Mouse (Mus musculus) heart, embryonic 15.5 days (tissue): Measurements from ENCODE around the gene Lbx2. TPM values are rescaled to one million over a fixed set of nuclear protein-coding genes. Genes with fewer than 3 reads are reported as not detected.
A peak's percentile ranks its signal among the peaks of the same experiment; 100 is the strongest.

Source experiments
- ATAC-seq: fragments of 200-750 bp; cut with Nextera tagmentation; replicated peaks from 2 replicates; pipeline ENCODE4 v1.8.0; 2017; ENCODE audit warnings: low read depth, moderate TSS enrichment; ENCODE audit not compliant: insufficient number of reproducible peaks, insufficient read depth, low FRiP score
- H3K27ac ChIP-seq: fragments of 300-500 bp; sonication (generic); 2 replicates; pipeline ENCODE4 v1.5.1; 2015; ENCODE audit warnings: mild to moderate bottlenecking, inconsistent platforms
- H3K27me3 ChIP-seq: fragments of 300-500 bp; sonication (generic); 2 replicates; pipeline ENCODE4 v1.6.1; 2015; ENCODE audit warnings: inconsistent platforms
- H3K36me3 ChIP-seq: fragments of 300-500 bp; sonication (generic); 2 replicates; pipeline ENCODE4 v1.6.1; 2015; ENCODE audit warnings: mild to moderate bottlenecking, inconsistent platforms
- H3K4me1 ChIP-seq: fragments of 300-500 bp; sonication (generic); replicated peaks from 2 replicates; pipeline ENCODE4 v1.6.1; 2015; ENCODE audit warnings: inconsistent platforms
- H3K4me2 ChIP-seq: fragments of 300-500 bp; sonication (generic); 2 replicates; pipeline ENCODE4 v1.6.1; 2015; ENCODE audit warnings: inconsistent platforms, mild to moderate bottlenecking, moderate library complexity
- H3K4me3 ChIP-seq: fragments of 300-500 bp; sonication (generic); 2 replicates; pipeline ENCODE4 v1.5.1; 2015; ENCODE audit warnings: mild to moderate bottlenecking, inconsistent platforms
- H3K9ac ChIP-seq: fragments of 300-500 bp; sonication (generic); 2 replicates; pipeline ENCODE4 v1.6.1; 2015; ENCODE audit warnings: mild to moderate bottlenecking, inconsistent platforms
- H3K9me3 ChIP-seq: fragments of 300-500 bp; sonication (generic); replicated peaks from 2 replicates; pipeline ENCODE4 v1.6.1; 2016; ENCODE audit warnings: inconsistent platforms
- WGBS: fragments of 180-500 bp; shearing (Covaris S2); methylation state at CpG from one replicate; pipeline ENCODE4 v1.1.7; 2015; ENCODE audit warnings: mixed read lengths; 5-methylcytosine and 5-hydroxymethylcytosine counted together
- polyA plus RNA-seq: library from polyadenylated mRNA; unstranded; fragments of >200 nt; fragmentation: Nextera tagmentation; extraction: Ambion mirVana; gene quantifications from 2 replicates; pipeline ENCODE4 v1.2.1, GENCODE M21; 2015

The Lbx2 gene
- polyA plus RNA-seq, 1 experiment from 2014 or later, result 0.42 TPM

DNA sequence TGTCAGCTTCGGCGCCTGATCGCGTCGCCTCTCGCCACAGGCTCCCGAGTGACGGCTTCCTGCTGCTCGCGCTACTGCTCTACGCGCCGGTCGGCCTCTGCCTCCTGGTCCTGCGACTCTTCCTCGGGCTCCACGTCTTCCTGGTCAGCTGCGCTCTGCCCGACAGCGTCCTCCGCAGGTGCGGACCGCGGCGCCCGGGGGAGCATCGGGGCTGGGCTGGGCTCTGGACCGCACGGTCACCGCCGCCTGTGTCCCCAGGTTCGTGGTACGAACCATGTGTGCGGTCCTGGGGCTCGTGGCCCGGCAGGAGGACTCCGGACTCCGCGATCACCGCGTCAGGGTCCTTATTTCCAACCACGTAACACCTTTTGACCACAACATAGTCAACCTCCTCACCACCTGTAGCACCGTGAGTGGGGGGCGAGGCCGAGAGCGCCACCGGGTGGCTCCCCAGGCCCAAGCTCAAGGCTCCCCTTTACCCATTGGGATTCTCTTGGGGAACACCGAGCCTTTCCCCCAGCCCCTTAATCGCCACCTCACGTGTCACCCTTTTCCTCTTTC lies 31.2 kb upstream of the Lbx2 start, which contains the start of gene Htra2:
TSS of gene Htra2 (minus strand) at position 403 of the 561 bp plus-strand sequence.
- under 1% methylated on average over 50 of the region's 50 CpGs for WGBS
- H3K27ac ChIP-seq, result peak within 1 kb of the TSS; percentile 80
- peak; percentile 23 for ATAC-seq

GRCm38 (mm10) chr6:83057790-83058189 lies 28.4 kb upstream of the Lbx2 start, which contains the start of gene Dqx1:
Gene Dqx1 (plus strand): TSS chr6:83057844.
- Histone ChIP-seq H3K27ac (no peak within 1 kb of the TSS), H3K9ac (no peak within 1 kb of the TSS), H3K27me3 (peaks cover 32% of the 10 kb centered on the region), H3K4me3 (no peak within 1 kb of the TSS), H3K9me3 (no peaks in the 10 kb centered on the region), H3K36me3 (peaks cover 9% of the 10 kb centered on the region), H3K4me2 (no peak within 1 kb of the TSS), H3K4me1 (peaks cover 21% of the 10 kb centered on the region)
- ATAC-seq, result no peak
- WGBS, result 70% methylated on average over 3 of the region's 3 CpGs

More for the DNA sequence above, 31.2 kb upstream of the Lbx2 start, which contains the start of gene Htra2:
- H3K9me3 ChIP-seq, result no peaks in the 10 kb centered on the region
- peaks cover 4% of the 10 kb centered on the region; the same call in 1 of the 2 replicates for H3K27me3 ChIP-seq
- peaks cover 17% of the 10 kb centered on the region for H3K36me3 ChIP-seq
- peak within 1 kb of the TSS; percentile 81 for H3K4me3 ChIP-seq
- peak within 1 kb of the TSS; percentile 95 for H3K4me2 ChIP-seq
- peak within 1 kb of the TSS; percentile 85 for H3K9ac ChIP-seq
- peaks cover 26% of the 10 kb centered on the region for H3K4me1 ChIP-seq

DNA sequence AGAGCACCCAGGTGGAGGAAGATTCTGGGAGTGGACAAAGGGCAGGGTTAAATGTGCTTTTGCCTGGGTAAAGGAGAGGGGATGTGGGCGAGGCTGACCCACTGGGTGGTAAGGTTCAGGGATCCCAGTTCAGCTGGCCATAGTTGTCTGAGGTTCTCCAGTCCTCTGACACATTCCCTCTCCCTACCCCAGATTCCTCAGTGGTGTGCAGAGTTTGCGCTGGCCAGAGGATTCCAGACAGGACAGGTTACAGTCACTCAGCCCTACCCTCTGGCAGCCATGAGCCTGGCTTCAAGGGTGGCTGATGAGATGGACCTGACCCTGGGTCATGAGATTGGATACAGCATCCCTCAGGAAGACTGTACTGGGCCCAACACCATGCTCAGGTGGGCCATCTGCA lies 27.4 kb upstream of the Lbx2 start:
- 82% methylated on average over 2 of the region's 2 CpGs for WGBS
- peaks cover 9% of the 10 kb centered on the region for H3K36me3 ChIP-seq
- H3K9me3 ChIP-seq, result no peaks in the 10 kb centered on the region
- no peak overlapping the region for H3K4me2 ChIP-seq
- H3K9ac ChIP-seq, result no peak overlapping the region
- H3K27me3 ChIP-seq, result peaks cover 42% of the 10 kb centered on the region
- H3K27ac ChIP-seq, result no peak overlapping the region
- H3K4me3 ChIP-seq, result no peak overlapping the region
- peaks cover 12% of the 10 kb centered on the region for H3K4me1 ChIP-seq
- no peak for ATAC-seq

DNA sequence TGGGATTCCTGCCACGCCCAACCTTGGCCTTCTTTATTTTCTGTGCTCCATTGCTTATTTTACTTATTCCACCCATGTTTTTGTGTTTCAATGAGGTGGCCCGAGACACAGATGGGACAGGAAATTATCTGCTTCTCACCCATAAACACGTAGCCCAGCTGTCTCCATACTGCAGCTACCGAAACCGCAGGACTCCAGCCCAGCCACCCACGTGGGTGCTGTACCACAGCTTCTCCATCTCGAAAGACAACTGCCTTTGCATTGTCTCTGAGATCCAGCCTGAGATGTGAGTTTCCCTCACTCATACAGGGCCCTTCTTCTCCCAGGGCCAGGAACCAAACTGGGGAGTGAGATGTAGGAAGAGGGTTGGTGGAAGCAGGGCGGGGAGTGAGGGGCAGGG lies 20.2 kb upstream of the Lbx2 start:
- Histone ChIP-seq H3K27me3 (peaks cover 100% of the 10 kb centered on the region), H3K4me3 (no peak overlapping the region), H3K36me3 (no peaks in the 10 kb centered on the region), H3K9ac (no peak overlapping the region), H3K27ac (no peak overlapping the region), H3K4me1 (peaks cover 26% of the 10 kb centered on the region), H3K9me3 (no peaks in the 10 kb centered on the region), H3K4me2 (no peak overlapping the region)
- WGBS, result 38% methylated on average over 8 of the region's 8 CpGs
- no peak for ATAC-seq

DNA sequence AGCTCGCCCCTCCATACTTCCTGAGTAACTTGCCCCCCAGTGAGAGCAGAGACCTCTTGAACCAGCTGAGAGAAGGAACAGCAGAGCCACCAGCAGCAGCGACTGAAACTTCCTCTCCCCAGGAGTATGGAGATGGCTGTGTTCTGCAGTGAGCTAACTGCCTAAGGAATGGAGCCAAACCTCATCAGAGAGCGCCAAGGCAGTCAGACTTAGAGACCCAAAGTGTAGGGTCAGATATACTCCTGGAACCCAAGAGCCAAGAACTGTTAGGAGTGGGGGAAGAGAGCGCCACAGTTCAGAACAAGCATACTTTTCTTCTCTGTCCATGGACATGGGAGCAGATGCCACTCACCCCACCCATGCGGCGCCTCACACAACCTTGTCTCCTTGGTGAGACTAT lies 19.7 kb upstream of the Lbx2 start:
- WGBS, result 28% methylated on average over 6 of the region's 6 CpGs
- Histone ChIP-seq H3K27ac (no peak overlapping the region), H3K36me3 (no peaks in the 10 kb centered on the region), H3K9ac (no peak overlapping the region), H3K4me3 (no peak overlapping the region), H3K27me3 (peaks cover 100% of the 10 kb centered on the region), H3K4me1 (peaks cover 30% of the 10 kb centered on the region), H3K4me2 (no peak overlapping the region), H3K9me3 (no peaks in the 10 kb centered on the region)
- no peak for ATAC-seq

DNA sequence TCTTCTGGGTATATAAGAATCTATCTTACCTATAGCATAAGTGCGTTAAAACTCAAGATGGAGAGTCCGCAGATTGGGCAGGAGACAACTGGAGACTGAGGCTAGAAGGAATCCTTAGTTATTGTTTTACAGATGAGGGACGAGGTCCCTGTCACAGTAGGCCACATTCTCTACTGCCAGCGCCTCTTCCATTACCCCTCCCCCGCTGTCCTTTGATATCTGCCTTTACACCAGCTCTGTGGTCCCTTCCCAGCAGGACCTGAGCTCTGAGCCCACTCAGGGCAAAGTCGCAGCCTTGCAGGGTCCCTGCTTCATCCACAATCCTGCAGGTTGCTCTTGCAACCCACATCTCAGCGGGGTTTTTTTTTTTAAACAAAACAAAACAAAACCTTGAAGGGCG lies 17.9 kb upstream of the Lbx2 start:
- ATAC-seq, result no peak
- 12% methylated on average over 8 of the region's 8 CpGs for WGBS
- peaks cover 30% of the 10 kb centered on the region for H3K4me1 ChIP-seq
- H3K27ac ChIP-seq, result no peak overlapping the region
- 0 out of 2 replicates have a peak overlapping the region, but pooled peaks have one; percentile 2 for H3K9ac ChIP-seq
- no peaks in the 10 kb centered on the region for H3K9me3 ChIP-seq
- H3K4me3 ChIP-seq, result peak overlapping the region; percentile 37
- H3K27me3 ChIP-seq, result peaks cover 99% of the 10 kb centered on the region
- H3K4me2 ChIP-seq, result peak overlapping the region; percentile 57
- H3K36me3 ChIP-seq, result no peaks in the 10 kb centered on the region

DNA sequence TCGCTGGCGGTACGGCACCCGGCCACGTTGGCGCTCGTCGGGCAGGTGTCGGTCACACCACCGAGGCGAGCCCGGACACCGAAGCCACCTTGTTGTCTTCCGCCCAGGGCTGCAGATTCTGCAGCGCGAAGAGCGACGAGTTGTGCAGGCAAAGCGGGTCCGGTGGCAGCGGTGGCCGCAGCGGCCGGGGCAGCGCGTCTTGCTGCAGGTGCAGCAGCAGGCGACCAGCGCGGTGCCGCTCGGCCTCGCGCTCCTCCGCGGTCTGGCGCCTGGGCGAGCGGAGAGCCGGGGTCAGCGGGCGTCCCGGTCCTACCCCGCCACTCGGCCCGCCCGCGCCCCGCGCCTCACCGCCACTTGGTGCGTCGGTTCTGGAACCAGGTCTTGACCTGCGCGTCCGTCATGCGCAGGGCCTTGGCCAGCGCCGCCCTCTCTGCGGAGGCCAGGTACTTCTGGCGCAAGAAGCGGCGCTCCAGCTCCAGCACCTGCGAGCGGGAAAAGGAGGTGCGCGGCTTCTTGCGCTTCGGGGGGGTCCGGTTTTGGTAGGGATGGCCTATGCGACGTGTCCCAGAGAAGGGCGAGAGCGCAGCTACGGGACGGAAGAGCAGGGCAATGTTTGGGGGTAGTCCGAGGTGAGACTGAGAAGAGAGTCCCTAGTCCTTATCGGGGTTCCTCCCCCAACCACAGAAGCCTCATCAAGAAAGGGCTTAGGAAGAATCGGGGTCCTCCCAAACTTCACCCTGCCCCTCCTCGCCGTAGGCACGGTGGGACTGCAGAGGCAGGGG lies 17.3 kb upstream of the Lbx2 start:
- Histone ChIP-seq H3K4me2 (peak overlapping the region; percentile 57), H3K36me3 (no peaks in the 10 kb centered on the region), H3K27me3 (peaks cover 99% of the 10 kb centered on the region), H3K4me1 (peaks cover 30% of the 10 kb centered on the region), H3K4me3 (peak overlapping the region; percentile 37), H3K27ac (no peak overlapping the region), H3K9me3 (no peaks in the 10 kb centered on the region), H3K9ac (0 out of 2 replicates have a peak overlapping the region, but pooled peaks have one; percentile 2)
- no peak for ATAC-seq
- WGBS, result under 1% methylated on average over 81 of the region's 81 CpGs

DNA sequence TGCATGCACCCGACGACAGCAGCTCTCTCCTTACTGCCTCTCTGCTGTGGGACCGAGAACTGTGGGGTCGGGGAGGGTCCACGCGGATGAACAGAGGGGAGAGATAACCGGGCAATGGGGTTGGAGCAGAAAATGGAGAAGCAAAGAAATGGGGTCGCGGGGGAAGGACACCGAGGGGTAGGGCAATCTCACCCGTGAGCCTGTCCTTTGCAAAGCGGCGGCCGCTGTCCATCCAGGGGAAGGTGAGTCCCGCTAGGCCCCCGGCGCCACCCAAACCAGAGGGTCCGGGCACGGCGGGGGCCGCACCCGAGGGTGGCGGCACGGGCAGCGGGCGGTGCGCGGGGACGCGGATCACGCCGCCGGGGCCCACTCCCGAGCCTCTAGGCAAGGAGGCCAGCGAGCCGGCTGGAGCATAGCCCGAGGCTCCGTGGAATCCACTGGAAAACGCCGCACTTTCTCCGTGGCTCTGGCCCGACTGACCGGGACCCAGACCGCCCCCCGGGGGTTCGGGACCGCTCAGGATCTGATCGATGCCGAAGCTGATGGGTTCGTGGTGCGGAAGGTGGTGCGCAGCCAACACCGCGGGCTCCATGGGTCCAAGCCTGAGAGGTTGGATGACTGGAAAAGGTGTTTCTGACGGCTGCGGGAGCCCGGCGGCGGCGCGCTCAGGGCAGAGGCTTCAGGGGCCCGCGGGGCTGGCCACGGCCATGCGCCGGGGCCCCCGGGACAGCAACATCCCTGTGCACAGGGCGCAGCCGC lies 16.5 kb upstream of the Lbx2 start:
- Histone ChIP-seq H3K9me3 (no peaks in the 10 kb centered on the region), H3K4me2 (peak overlapping the region; percentile 45), H3K4me1 (peaks cover 30% of the 10 kb centered on the region), H3K36me3 (no peaks in the 10 kb centered on the region), H3K27ac (no peak overlapping the region), H3K4me3 (peak overlapping the region; percentile 37), H3K27me3 (peaks cover 99% of the 10 kb centered on the region), H3K9ac (0 out of 2 replicates have a peak overlapping the region, but pooled peaks have one; percentile 14)
- ATAC-seq, result peak; percentile 44; the same call in 1 of the 2 replicates
- WGBS, result 1% methylated on average over 69 of the region's 69 CpGs

DNA sequence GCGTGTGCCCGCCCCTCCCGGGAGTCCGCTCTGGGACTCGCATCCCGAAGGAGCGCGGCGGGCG lies 16.1 kb upstream of the Lbx2 start, which contains the start of gene Tlx2:
TSS of gene Tlx2 (minus strand) at position 47 of the 64 bp plus-strand sequence.
- Histone ChIP-seq H3K27ac (no peak within 1 kb of the TSS), H3K4me3 (peak within 1 kb of the TSS; percentile 37), H3K9me3 (no peaks in the 10 kb centered on the region), H3K36me3 (no peaks in the 10 kb centered on the region), H3K27me3 (peaks cover 99% of the 10 kb centered on the region), H3K9ac (0 out of 2 replicates have a peak within 1 kb of the TSS, but pooled peaks have one; percentile 14), H3K4me2 (peak within 1 kb of the TSS; percentile 57), H3K4me1 (peaks cover 30% of the 10 kb centered on the region)
- 2% methylated on average over 8 of the region's 10 CpGs for WGBS
- ATAC-seq, result no peak

DNA sequence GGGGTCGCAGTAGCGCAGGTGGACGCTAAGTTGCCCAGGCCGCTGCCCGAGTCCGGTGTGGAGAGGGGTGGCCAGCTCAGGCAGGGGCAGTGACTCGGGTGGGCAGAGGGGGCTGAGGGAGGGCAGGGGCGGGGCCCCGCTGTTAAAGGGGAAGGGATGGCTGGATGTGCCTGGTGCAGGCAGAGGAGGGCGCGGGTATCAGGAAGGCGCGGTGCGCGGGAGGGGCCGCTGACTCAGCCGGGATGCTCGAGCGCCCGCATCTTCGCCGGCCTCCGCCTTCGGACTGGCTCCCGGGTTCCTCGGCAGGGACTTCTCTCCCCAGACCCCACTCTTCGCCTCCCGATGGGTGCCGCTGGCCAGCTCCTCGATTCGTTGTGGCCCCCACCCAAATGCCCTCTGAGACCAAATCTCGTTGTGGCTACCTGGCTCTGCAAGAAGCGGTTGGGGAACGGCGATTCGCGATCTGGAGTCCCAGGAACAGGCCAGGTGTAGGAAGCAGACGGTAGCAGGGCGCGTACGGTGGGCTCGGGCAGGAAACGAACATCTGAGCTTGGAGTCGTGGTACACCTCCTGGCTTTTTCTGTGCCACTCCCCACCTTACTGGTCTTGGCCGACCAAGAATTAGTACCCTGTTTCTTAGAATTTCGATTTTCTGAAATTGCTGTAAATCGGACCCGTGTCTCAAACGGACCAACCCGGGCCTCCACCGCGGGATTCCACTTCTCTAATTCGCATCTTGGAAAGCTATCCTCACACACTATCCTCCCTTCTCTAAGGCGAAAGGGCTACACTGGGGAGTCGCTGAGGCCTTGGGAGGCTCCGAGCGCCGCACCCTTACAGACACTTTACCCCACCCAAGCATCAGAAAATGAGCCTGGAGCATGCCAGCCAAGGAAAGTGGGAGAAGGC lies 15.6 kb upstream of the Lbx2 start:
- no peaks in the 10 kb centered on the region for H3K9me3 ChIP-seq
- no peak overlapping the region for H3K27ac ChIP-seq
- peak overlapping the region; percentile 37 for H3K4me3 ChIP-seq
- peaks cover 99% of the 10 kb centered on the region for H3K27me3 ChIP-seq
- ATAC-seq, result no peak; the same call in 1 of the 2 replicates
- WGBS, result 1% methylated on average over 55 of the region's 58 CpGs
- no peaks in the 10 kb centered on the region for H3K36me3 ChIP-seq
- peak overlapping the region; percentile 45 for H3K4me2 ChIP-seq
- peaks cover 30% of the 10 kb centered on the region for H3K4me1 ChIP-seq
- no peak overlapping the region for H3K9ac ChIP-seq
